ENCODE assay signal across 38 mouse cellular contexts in genomic region chr15:75154940-75155339, GRCm38 (mm10). TPM values are rescaled to one million over a fixed set of nuclear protein-coding genes. Genes with fewer than 3 reads are reported as not detected.
"Had no signal": no experiment of that assay in that cellular context is flagged by ENCODE, and none has a peak within 500 bp of the region (broad histone marks: within the 10 kb centered on the region; RNA-seq: fewer than 3 reads in every experiment).

TSS of gene Ly6g (plus strand) at chr15:75155240.

- DNase-seq: gastrocnemius, adult 2 months; gastrocnemius, postnatal 10 days; gastrocnemius, postnatal 25 days; heart, adult 18-20 months; heart, postnatal 10 days; heart, postnatal 4 days; kidney, adult 11 months; kidney, adult 2 months; kidney, adult 9 months; kidney, postnatal 14 days; kidney, postnatal 36 days; layer of hippocampus, adult 9-11 months; liver had no signal

- H3K4me1 ChIP-seq: heart, embryonic 10.5 days; heart, embryonic 12.5 days; hindbrain, embryonic 13.5 days; hindbrain, embryonic 15.5 days; kidney, embryonic 15.5 days; limb, embryonic 10.5 days; limb, embryonic 12.5 days had no signal

- H3K27ac ChIP-seq: gastrocnemius, adult 2 months; heart, embryonic 10.5 days; hindbrain, embryonic 13.5 days; hindbrain, embryonic 15.5 days; hindbrain, postnatal 0 days; kidney, embryonic 15.5 days; kidney, postnatal 0 days; left cerebral cortex, adult 2 months; limb, embryonic 10.5 days; limb, embryonic 12.5 days had no signal

- H3K4me3 ChIP-seq: gastrocnemius, adult 2 months; heart, embryonic 10.5 days; heart, embryonic 12.5 days; hindbrain, embryonic 13.5 days; hindbrain, embryonic 15.5 days; kidney, embryonic 15.5 days; left cerebral cortex, adult 2 months; limb, embryonic 10.5 days; limb, embryonic 12.5 days had no signal

- ATAC-seq: hindbrain, postnatal 0 days; intestine, embryonic 16.5 days had no signal

RNA-seq across cellular contexts. Expression of gene Ly6g, which starts in this region (rescaled TPM):
- total RNA-seq: gastrocnemius, adult 2 months; gastrocnemius, postnatal 25 days; heart, adult 18-20 months; heart, adult 8-10 months; heart, postnatal 10 days; heart, postnatal 25 days; hindbrain, postnatal 0 days; layer of hippocampus, adult 18-20 months; layer of hippocampus, adult 8-10 months; layer of hippocampus, postnatal 25 days; left cerebral cortex, adult 2 months; left cerebral cortex, postnatal 14 days; left cerebral cortex, postnatal 36 days had no signal
- polyA plus RNA-seq: frontal cortex, adult 2 months; gonadal fat pad, adult 2 months; heart, embryonic 10.5 days; heart, embryonic 12.5 days; heart, embryonic 14.5 days; hindbrain, embryonic 11.5 days; hindbrain, embryonic 13.5 days; hindbrain, embryonic 15.5 days; intestine, embryonic 14.5 days; large intestine, adult 2 months; limb, embryonic 10.5 days; limb, embryonic 12.5 days; liver, embryonic 11.5 days had no signal
